Mouse (Mus musculus) cerebellum, postnatal 36 days (tissue): ENCODE results near the gene 1700113H08Rik.

Source experiments
- DNase-seq, 2 experiments: peaks; one replicate each; pipeline ENCODE4 v3.0.0; 2021 to 2022; ENCODE audit warnings: mixed read lengths in 2 of 2

Gene 1700113H08Rik

DNA sequence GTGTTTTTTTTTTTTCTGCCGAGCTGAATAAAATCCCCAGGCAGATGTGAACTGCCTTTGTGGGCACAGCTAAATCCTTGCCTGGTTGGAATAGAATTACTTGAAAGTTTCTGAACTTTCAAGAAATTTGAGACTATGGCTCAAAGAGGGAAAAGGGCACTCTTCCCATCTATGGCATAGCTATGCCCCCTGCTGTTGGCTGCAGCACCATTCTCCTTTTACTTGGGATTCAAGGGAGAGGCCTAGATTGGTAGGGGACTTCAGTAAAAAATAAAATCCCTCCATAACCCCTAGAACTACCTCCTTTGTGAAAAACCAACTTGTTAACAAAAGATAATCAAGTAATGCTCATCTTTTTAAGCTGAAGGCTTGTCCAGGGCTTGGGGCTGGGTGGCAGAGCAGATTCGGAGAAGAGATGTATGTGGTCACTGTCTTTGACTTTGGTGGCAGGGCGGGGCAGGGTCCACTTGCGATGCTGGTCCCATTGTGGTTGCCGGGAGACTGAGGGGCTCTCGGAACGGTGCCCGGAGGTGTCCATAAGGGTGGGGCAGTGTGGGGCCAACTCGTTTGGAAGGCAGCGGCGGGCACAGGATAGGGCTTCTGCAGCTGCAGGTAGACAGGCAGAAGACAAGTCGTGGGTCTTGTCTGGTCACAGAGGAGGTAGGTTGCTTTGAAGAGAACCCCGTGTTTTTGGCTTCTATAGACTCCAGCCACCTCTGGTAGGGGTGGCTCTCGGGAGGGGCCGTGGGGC lies at the start of gene 1700113H08Rik:
Gene 1700113H08Rik (plus strand): TSS at position 546 of the 751 bp plus-strand sequence.
- DNase-seq = peak in 1 of 2 experiments; percentile 7

DNA sequence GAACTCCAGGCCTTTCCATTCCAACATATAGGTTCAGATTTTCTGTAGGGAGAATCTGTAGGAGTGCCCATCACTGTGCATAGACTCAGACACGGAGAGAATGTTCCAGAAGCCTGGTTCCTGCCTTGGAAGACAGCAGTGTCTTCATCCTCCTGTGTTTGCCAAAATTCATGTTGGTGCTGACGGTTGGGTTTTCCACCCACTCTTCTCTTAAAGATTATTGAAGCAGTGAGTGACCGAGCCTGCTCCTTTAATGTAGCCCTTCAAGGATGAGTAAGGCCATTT lies 49.7 kb upstream of the 1700113H08Rik start:
- peak in 1 of 2 experiments; percentile 4 for DNase-seq

DNA sequence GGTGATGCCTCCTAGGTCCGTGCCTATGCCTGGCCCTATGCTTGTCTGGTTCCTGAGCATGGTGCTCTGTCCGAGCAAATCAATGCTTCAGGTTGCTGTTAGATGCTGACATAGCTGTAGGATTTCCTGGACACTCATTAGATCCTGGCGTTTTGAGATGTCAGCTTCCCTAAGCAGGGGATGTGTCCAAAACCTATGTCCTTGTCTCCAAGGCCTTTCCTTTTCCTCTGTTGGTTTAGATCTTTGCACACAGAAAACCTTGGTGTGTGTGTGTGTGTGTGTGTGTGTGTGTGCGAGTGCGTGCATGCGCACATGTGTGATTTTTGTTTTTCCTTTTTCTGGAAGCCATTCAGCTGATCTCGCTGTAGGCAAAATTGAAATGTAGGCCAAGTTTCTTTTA lies 45.8 kb upstream of the 1700113H08Rik start:
- DNase-seq = no peak

DNA sequence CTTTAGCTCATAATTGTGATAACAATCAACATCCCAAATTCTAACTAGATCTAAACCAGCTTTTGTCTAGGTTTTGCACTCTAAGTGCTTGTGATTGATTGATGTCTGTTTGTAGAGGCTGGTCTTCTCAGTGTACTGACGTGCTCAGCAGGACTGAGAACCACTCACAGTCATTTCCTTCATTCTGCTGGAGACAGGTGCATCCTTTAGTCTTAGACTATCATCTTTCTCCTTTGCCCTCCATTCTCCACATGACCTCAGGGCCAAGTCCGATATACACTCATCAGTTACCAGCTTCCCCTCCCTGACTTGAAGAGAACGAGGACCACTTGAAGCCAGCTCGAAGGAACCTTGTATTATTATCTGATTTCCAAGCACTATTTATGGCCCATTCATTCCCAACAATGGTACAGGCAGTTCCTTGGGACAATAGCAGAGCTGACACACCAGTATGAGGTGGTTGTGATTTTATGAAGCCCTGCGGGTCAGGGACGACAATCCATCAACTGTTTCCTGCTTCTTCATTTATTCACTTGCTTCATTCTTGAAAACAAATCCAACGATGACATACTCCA lies 43.4 kb upstream of the 1700113H08Rik start:
- no peak for DNase-seq

DNA sequence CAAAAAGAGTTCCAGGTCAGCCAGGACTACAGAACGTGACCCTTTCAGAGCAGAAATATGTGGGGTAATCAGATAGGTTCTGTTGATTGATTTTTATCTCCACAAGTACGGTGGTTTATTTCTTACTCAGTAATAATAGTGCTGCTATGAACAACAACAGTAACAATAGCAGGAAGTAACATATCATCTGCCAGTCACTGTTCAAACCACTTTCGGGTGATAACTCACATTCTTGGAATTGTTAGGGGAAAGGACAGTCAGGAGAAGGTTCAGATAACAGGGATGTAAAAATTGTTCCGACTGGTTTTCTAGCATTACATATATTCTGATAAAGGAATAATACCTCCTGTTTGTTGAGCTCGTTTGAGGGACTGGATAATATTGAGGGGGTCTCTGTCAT lies 42.4 kb upstream of the 1700113H08Rik start:
- DNase-seq = no peak

DNA sequence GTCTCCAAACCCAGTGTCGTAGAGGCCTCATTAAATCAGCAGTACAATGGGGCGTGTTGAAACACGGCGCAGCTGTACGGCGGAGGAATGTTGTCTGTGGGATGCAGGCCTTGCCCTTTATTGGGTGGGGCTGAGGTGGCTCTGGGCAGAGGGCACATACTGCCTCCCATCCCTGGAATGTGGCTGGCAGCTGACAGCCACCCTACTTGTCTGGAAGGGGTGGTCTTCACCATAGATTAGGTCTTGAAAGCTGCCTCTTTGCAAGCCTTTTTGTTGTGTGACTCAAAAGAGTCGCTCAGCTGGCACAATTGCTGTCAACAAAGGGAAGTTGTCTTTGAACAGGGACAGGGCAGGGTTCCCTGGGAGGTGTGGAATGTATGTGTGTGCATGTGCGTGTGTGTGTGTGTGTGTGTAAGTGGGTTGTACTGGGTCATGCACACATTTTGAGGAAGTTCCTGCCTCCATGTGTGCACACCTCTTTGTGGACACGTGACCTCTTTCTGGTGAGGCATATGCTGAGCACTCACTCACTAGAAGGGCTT lies 41.6 kb upstream of the 1700113H08Rik start:
- DNase-seq = no peak

DNA sequence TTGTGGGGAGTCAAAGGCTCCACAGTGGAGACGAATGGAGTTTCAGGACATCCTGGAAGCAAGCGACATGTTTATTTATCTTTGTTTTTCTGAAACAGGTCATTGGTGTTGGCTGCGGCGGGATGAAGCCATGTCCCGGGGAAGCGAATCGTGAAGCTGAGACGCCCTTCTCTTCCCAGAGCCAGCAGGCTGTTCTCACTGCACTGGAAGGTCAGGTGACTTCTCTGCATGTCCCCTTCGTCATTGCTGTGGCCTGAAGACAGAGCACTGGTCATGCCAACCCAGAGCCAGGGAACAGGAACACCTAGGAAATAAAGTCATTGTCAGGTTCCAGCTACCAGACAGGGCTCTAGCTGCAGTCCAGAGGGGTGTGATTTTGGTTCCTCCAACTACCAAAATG lies 39.0 kb upstream of the 1700113H08Rik start:
- no peak for DNase-seq

DNA sequence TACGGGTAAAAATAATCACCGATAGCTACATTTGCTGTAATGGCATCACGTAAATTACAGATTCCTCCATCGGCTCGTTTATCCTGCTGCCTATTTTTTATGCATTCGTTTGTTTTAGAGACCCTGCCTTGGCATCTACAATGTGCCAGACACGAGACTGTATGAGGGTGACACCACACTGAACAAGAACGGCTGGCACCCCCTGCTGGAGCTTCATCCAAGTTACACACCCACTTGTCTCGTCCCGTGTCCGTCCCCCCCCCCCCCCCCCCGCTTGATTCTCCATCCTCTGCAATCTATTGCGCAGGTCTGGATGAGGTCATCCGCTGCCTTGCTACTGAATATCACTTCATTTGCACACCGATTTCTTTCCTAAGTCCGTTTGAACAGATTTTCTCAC lies 37.1 kb upstream of the 1700113H08Rik start:
- peak; percentile 45 to 62 for DNase-seq

DNA sequence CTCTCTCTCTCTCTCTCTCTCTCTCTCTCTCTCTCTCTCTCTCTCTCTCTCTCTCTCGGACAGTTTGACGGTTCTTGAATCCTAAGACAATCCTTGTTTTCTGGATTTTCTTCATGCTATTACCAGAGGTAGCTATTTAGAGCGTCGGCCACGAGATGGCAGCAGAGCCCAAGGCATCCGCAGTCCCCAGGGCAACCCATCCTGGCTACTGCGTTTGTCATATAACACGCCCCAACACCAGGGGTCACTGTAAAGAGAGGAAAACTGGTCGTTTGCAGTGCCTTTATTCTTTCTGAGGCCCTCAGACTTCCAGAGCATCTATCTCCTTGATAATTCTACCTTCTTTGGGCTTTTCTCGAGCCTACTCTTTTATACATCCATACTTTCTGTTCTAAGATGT lies 33.0 kb upstream of the 1700113H08Rik start:
- DNase-seq = peak; percentile 77 to 81

DNA sequence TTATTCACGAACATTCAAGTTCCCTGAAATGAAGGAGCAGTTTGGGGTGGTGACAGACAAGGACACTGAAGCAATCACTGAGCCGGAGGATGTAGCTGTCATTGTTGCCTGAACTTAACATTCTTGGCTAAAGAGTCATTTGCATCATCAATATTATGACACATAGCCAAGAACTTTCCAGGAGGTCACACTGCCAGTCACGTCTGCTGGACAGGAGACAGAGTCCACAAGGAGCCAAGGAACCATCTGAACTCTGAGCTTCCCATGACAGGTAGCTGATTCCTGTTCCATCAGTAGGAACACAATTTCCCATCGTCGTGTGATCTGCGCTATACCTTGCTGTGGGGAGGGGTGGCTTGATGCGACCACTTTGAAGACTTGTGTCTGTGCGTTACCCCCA lies 25.1 kb upstream of the 1700113H08Rik start:
- DNase-seq = no peak

DNA sequence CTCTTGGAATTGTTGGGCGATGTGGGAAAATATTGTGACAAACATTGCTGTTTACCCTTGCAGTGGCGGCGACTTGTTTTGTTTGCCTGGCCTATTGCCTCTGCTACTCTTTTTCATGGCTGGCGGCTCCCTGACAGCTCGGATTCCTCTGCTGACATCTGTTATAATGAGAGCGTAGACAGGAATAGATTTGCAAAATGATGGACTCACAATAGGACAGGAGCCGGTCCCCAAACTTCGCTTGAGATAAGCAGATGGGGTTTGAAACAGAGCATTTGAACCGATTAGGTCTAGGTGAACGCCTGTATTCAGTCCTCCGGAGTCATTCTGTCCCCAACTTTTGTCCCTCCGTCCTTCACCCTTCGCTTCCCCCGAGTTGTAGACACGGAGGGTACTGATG lies 22.0 kb upstream of the 1700113H08Rik start:
- no peak for DNase-seq

DNA sequence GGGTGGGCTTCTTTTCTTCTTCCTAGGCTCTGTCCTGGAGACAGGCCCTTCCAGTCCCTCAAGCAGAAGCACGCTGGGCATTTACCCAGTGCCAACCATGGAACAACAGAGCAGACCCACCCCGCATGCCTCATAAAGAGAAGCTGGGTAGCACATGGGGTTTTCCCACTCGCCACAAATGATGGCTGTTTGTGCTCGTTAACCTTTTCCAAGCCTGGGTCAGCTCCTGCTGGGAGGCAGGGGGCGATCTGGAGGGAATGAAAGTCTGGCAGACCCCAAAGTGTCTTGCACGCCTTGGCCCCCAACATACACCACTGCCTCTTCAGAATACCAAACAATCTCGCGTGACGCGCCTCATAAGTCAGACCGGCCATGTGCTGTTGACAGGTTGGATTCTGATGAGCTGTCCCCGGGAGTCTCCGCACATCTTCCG lies 21.6 kb upstream of the 1700113H08Rik start:
- no peak for DNase-seq

DNA sequence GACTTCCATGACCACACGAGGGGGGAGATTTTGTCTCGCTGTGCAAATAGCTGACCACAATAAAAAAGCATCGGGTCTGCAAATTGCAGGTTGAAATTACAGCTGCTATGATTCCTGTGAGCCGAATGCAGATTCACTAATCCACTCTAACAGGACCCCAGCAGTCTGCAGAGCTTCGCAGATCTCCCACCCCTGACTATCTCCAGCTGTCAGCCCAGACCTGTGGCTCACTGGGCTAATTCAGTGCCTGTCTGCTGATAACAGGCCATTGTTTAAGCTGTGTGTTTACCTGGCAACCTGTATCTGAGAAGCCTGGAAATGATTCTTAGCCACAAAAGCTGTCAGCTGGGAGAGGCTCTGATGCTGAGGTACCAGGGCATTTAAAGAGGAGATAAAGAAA lies 20.8 kb upstream of the 1700113H08Rik start:
- no peak for DNase-seq

DNA sequence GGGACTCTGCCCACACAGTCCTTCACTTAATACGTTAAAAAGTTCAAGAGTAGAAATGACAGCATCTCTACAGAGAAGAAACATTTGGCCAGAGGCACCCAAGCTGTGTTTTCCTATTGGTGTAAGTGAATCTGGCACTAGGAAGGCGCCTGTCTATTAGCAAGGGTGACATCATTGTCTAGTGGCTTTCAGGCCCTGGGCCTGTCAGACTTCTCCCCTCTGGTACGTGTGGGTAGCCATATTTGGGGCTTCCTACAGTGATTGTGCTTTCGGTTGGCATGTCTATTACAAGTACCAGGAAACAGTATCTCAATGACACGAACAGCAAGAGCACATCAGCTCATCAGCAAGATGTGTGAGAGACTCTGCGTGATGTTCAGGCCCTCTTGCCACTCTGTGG lies 18.5 kb upstream of the 1700113H08Rik start:
- no peak for DNase-seq

DNA sequence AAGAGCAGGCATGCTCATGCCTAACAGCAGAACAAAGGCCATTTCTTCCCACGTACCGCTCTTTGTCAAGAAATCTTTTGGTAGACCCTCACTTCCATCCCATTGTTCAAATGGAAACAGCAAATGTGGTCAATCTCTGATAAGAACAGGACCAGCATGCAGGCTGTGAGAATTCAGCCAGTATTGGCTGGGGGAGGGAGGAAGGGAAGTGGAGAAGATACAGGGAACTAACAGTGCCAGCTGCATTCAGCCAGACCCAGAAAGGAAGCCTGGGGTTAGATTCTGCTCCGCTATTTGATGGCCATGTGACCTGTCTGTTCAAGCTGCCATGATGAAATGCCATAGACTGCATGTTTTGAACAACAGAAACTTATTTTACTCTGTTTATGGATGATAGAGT lies 18.0 kb upstream of the 1700113H08Rik start:
- no peak for DNase-seq

DNA sequence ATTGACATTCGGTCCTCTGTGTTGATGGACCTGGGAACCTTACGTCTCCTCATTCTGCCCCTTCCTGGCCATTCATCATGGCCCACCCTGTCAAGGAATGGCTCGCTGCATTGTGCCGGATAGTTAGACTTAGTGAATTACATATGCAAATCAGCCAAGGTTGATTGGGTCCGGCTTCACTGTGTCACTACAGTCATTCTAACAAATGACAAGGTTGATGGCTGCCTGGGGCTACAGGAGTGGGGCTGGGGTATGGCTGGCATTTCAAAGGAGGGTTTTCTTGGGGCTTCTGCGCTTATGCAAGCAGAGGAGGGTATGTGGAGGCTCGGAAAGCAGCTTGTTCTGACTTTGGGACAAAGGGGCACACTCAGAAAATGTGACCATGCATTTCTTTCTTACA lies 16.6 kb upstream of the 1700113H08Rik start:
- no peak for DNase-seq

DNA sequence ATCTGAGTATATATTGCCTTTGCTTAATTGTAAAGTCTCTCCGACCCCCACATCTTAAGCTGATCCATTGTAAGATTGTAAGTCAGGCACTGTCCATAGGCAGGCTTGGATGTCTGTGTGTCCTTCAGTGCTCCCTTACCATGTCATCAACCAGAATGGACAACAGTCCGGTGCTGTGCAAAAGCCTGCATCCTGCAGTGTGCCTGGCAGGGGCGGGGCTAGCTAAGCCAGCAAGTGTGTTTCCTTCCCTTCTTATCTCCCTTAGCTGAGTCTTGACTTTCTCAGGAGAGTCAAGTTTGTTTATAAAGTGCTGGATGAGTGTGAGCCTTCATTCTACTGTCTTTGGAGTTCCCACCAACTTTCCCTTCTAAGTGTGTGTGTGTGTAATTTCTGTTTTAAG lies 12.6 kb upstream of the 1700113H08Rik start:
- no peak for DNase-seq

DNA sequence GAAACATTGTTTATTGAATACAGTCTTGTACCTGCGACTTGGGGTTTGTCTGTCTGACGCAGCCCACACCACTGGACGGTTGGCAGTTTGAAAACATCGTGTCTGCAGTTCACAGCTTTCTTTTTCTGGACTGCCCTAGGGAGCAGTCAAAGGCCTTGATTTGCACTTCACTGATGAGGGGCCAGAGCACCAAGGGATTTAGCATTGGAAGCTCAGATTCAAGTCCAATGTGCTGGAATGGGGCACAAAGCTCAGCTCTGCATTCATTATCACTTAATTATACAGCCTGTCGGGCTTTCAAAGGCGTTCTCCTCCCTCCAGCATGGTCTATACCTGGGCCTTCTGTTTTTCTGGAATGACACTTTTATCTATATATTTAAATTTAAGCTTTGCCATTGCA lies 11.4 kb upstream of the 1700113H08Rik start:
- DNase-seq = no peak

DNA sequence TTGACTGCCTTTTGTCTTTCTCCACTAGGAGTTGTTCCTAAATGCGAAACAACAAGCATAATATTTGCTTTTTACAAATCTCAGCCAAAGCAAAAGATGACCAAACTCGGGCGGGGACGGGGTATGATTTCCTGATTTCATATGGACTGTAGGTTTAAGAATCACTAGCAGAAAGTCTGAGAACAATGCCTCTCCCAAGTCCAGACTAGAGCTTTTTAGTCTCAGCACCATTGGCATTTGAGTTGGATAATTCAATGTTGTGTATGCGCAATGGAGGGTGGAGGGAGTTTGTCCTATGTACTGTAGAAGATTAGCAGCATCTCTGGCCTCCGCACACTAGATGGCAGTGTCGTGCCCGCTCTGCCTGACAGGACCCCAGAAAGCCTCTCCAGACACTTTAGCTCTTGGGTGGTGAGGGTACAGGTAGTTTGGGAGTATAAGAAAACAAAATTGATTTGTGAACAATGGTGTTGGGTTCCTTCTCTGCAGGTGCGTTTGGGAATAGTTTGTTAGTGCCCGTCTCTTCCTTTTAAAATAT lies 10.8 kb upstream of the 1700113H08Rik start:
- DNase-seq = no peak

DNA sequence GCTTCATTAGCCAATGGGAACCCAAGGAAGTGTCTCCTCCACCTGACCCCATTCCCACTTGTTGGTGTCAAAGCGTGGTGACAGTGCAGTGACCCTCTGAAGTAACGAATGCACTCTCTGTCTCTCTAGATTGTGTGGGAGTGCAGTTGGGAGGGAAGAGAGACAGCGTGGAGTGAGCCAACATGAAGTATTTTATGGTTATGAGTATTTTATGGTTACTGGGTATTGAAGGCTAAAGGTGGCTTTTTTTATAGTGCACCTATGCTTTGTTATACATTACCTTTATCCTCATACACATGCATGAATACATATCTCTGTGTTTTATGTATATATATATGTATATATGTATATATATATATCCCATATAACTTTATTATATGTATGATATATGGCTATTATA lies 8.7 kb upstream of the 1700113H08Rik start:
- DNase-seq = no peak

DNA sequence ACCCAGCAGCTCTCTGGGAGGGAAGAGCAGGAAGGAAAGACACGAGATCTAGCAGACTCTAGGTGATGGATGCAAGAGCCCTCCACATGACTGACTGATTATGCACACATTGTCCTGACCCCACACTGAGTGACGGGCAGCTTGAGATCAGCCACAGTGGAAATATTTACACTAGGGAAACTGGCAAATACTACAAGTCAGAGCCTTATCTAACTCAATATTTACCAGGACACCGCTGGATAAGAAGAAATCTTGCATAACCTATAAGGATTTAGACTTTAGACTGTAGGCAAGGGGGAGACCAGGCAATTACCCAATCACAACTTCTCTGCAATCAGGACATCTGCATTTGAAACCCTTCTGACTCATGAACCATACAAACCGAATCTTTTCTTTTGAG lies 6.1 kb upstream of the 1700113H08Rik start:
- DNase-seq = no peak

DNA sequence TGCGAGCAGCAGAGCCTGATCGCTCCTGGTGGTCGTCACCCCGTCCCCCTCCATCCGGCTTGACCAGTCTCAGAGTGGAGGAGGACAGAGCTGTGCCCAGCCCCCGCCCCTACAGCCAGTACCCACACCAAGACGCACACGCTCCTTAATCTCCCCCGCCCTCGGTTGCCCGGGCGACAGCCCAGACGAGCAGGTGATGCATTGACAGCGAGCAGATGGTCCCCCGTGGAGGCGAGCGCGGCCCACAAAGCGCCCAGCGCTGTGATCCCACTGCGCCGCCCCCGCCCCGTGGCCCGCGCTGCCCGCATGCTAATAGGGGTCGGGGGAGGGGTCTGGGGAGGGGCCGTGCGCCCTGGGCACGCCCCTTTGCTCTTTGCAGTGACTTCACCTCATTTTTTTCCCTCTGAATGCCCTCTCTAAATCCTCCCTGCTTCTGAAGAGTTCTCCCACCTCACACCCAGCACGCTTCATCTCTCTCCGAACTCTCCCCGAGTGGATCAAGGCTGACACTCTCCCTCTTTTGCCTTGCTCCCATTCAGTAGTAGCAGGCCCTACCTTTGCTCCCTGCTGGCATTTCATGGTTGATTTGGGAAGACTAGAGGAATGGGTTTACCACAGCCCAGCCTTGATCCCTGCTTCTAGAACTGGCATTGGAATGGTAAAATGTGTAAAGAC lies 543 bp downstream of the 1700113H08Rik start:
- peak; percentile 62 to 70 for DNase-seq

DNA sequence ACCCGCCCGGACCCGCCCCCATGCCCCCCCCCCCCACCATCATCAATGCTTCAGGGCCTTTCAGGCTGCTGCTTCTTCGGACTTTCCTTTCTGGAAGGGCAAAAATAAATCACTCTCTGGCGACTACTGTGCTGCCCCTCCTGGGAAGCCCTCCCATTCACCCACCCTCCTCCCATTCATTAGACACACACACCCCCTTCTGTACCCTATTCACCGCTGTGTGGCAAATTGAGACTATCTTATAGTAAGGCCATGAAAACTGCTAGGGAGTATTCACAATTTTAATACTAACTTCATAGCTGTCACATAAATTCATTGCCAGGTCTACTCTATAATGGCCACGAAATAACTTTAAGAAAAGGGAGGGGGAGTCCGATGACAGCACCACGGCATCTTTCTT lies 1.1 kb downstream of the 1700113H08Rik start:
- no peak for DNase-seq

DNA sequence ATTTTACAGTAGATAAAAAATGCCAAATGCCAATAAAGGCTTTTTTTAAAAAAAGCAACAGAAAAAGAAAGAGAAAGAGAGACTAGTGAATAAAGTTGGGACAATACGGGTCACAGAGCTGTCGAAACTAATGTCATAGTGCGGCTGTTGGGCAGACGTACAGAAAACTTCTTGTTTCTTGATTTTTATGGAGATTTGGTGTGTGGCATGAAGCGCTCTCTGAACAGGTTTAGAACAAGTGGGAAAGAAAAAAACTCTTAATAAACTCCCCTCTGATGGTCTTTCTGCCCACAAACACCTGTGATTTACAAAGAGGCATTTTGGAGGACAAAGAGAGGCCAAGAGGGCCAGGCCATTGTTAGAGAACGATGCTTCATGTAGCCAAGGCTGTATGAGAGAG lies 1.6 kb downstream of the 1700113H08Rik start:
- DNase-seq = no peak
